ENCODE assay signal across 8 mouse cellular contexts in genomic region chr6:94283318-94284061, GRCm38 (mm10). TPM values are rescaled to one million over a fixed set of nuclear protein-coding genes. Genes with fewer than 3 reads are reported as not detected.
DNase-seq lines count a peak whose midpoint lies in the region; ATAC-seq and TF ChIP-seq lines count a peak whose summit lies in the region.

Gene Magi1 (minus strand): TSS chr6:94283917.

- H3K4me3 ChIP-seq in hindbrain, embryonic 14.5 days (replicated peaks; ENCODE audit: low read length) = peak within 1 kb of the TSS; percentile 68
- H3K4me3 ChIP-seq in lung, postnatal 0 days (ENCODE audit: low read depth, low read length) = peak within 1 kb of the TSS; percentile 86

- no peaks in the 10 kb centered on the region for H3K9me3 ChIP-seq in hindbrain, embryonic 14.5 days (ENCODE audit: control insufficient read depth, low read length)
- no peaks in the 10 kb centered on the region for H3K9me3 ChIP-seq in lung, postnatal 0 days (ENCODE audit: low read length)

- peak within 1 kb of the TSS; percentile 87 for H3K27ac ChIP-seq in hindbrain, embryonic 14.5 days
- H3K27ac ChIP-seq in lung, postnatal 0 days (ENCODE audit: low read length) = peak within 1 kb of the TSS; percentile 97

- TF ChIP-seq EP300 in lung, postnatal 0 days (IDR thresholded peaks at IDR 0.05) = no peak

- no peak for TF ChIP-seq CTCF in lung, postnatal 0 days (IDR thresholded peaks at IDR 0.05)

- peaks cover 14% of the 10 kb centered on the region; the same call in 1 of the 2 replicates for H3K4me1 ChIP-seq in hindbrain, embryonic 14.5 days (replicated peaks; ENCODE audit: control insufficient read depth, insufficient read depth, low read length)
- H3K4me1 ChIP-seq in lung, postnatal 0 days (ENCODE audit: insufficient read depth, low read depth, low read length) = no peaks in the 10 kb centered on the region

- WGBS in hindbrain, embryonic 14.5 days = under 1% methylated on average over 85 of the region's 86 CpGs
- under 1% methylated on average over 63 of the region's 86 CpGs for WGBS in lung, postnatal 0 days

- H3K27me3 ChIP-seq in hindbrain, embryonic 14.5 days (ENCODE audit: control insufficient read depth, insufficient read depth, low read length) = no peaks in the 10 kb centered on the region
- H3K27me3 ChIP-seq in lung, postnatal 0 days (replicated peaks; ENCODE audit: insufficient read depth, low read length) = no peaks in the 10 kb centered on the region

- peak; percentile 3 for DNase-seq in T-cell, adult 2 months (ENCODE audit: low spot score)
- peak; percentile 94 to 96 for DNase-seq in cerebellum, postnatal 14 days
- DNase-seq in frontal cortex, postnatal 36 days (ENCODE audit: low spot score in 2 of 2) = peak; percentile 92 to 96
- peak; percentile 95 for DNase-seq in hindbrain, embryonic 14.5 days (ENCODE audit: low spot score)
- peak; percentile 89 to 95 for DNase-seq in layer of hippocampus, postnatal 14 days (ENCODE audit: low spot score in 2 of 2)
- peak; percentile 98 for DNase-seq in lung, postnatal 0 days (ENCODE audit: low spot score)
- peak; percentile 97 for DNase-seq in retina, embryonic 14.5 days (ENCODE audit: low spot score)
- peak; percentile 65 for DNase-seq in thymus, postnatal 25 days

- peak within 1 kb of the TSS; percentile 90 for H3K4me2 ChIP-seq in hindbrain, embryonic 14.5 days (replicated peaks)
- H3K4me2 ChIP-seq in lung, postnatal 0 days (replicated peaks; ENCODE audit: low read depth, low read length) = peak within 1 kb of the TSS; percentile 79

- no peaks in the 10 kb centered on the region for H3K36me3 ChIP-seq in hindbrain, embryonic 14.5 days (replicated peaks; ENCODE audit: control insufficient read depth, insufficient read depth)
- H3K36me3 ChIP-seq in lung, postnatal 0 days (ENCODE audit: insufficient read depth, low read length) = no peaks in the 10 kb centered on the region

- peak; percentile 96 for ATAC-seq in hindbrain, embryonic 14.5 days (ENCODE audit: low FRiP score)
- ATAC-seq in lung, postnatal 0 days = peak; percentile 95

- H3K9ac ChIP-seq in hindbrain, embryonic 14.5 days = peak within 1 kb of the TSS; percentile 67
- H3K9ac ChIP-seq in lung, postnatal 0 days (replicated peaks; ENCODE audit: low read depth) = peak within 1 kb of the TSS; percentile 68

RNA-seq across cellular contexts. Expression of gene Magi1, which starts in this region (rescaled TPM):
- 25.3 and 27.6 TPM in 2 replicates for polyA plus RNA-seq in hindbrain, embryonic 14.5 days (2014; fragmentation: Nextera tagmentation; extraction: Ambion mirVana)
- 10 to 100 TPM; 47.1 to 52.9 TPM for total RNA-seq in layer of hippocampus, postnatal 14 days (2021)
- polyA plus RNA-seq in lung, postnatal 0 days (2015; fragmentation: Nextera tagmentation; extraction: Ambion mirVana) = 10.7 and 12.9 TPM in 2 replicates

Comparison
In these comparisons a context has a peak if more than half of its experiments do, and no peak if none do; other contexts are left out.
1. Peak in every context shown above with its lines: DNase-seq, ATAC-seq, H3K4me3 ChIP-seq and H3K27ac ChIP-seq.
2. DNase-seq: peak in every context shown above with its lines; median percentile 98 in lung, postnatal 0 days; 97 in retina, embryonic 14.5 days; 95 in cerebellum, postnatal 14 days; 95 in hindbrain, embryonic 14.5 days; 94 in frontal cortex, postnatal 36 days; 92 in layer of hippocampus, postnatal 14 days; 65 in thymus, postnatal 25 days; 3 in T-cell, adult 2 months.